ENCODE assay signal across 10 mouse cellular contexts in genomic region chr5:148349327-148350011, GRCm38 (mm10). TPM values are rescaled to one million over a fixed set of nuclear protein-coding genes. Genes with fewer than 3 reads are reported as not detected.
DNase-seq lines count a peak whose midpoint lies in the region; ATAC-seq and TF ChIP-seq lines count a peak whose summit lies in the region.
"Had no signal": no experiment of that assay in that cellular context is flagged by ENCODE, and none has a peak within 500 bp of the region (broad histone marks: within the 10 kb centered on the region; RNA-seq: fewer than 3 reads in every experiment).

No protein-coding gene starts in this region.

- H3K9me3 ChIP-seq in lung, embryonic 14.5 days (ENCODE audit: low read depth, low read length), result no peaks in the 10 kb centered on the region
- no peaks in the 10 kb centered on the region for H3K9me3 ChIP-seq in hindbrain, embryonic 13.5 days
- H3K9me3 ChIP-seq in neural tube, embryonic 15.5 days (replicated peaks), result no peaks in the 10 kb centered on the region
- H3K9me3 ChIP-seq: heart, embryonic 13.5 days; neural tube, embryonic 12.5 days had no signal

- H3K36me3 ChIP-seq in lung, embryonic 14.5 days (ENCODE audit: insufficient read depth), result no peaks in the 10 kb centered on the region
- no peaks in the 10 kb centered on the region for H3K36me3 ChIP-seq in hindbrain, embryonic 13.5 days
- H3K36me3 ChIP-seq in neural tube, embryonic 15.5 days, result no peaks in the 10 kb centered on the region
- H3K36me3 ChIP-seq: neural tube, embryonic 12.5 days had no signal

- no peak overlapping the region for H3K9ac ChIP-seq in lung, embryonic 14.5 days
- no peak overlapping the region; the same call in 1 of the 2 replicates for H3K9ac ChIP-seq in hindbrain, embryonic 13.5 days
- H3K9ac ChIP-seq in neural tube, embryonic 15.5 days (replicated peaks), result no peak overlapping the region
- H3K9ac ChIP-seq: heart, embryonic 13.5 days; neural tube, embryonic 12.5 days had no signal

- H3K4me3 ChIP-seq in lung, embryonic 14.5 days (ENCODE audit: low read depth, low read length), result no peak overlapping the region
- H3K4me3 ChIP-seq in hindbrain, embryonic 13.5 days, result no peak overlapping the region
- H3K4me3 ChIP-seq in neural tube, embryonic 15.5 days (replicated peaks), result no peak overlapping the region
- H3K4me3 ChIP-seq: heart, embryonic 13.5 days; neural tube, embryonic 12.5 days had no signal

- no peaks in the 10 kb centered on the region for H3K27me3 ChIP-seq in lung, embryonic 14.5 days (ENCODE audit: insufficient read depth, low read length)
- H3K27me3 ChIP-seq in hindbrain, embryonic 13.5 days, result no peaks in the 10 kb centered on the region
- no peaks in the 10 kb centered on the region for H3K27me3 ChIP-seq in neural tube, embryonic 15.5 days (replicated peaks)
- H3K27me3 ChIP-seq: heart, embryonic 13.5 days; neural tube, embryonic 12.5 days had no signal

- H3K27ac ChIP-seq in lung, embryonic 14.5 days (ENCODE audit: low read depth), result 0 out of 2 replicates have a peak overlapping the region, but pooled peaks have one; percentile 19
- peak overlapping the region; percentile 76 for H3K27ac ChIP-seq in hindbrain, embryonic 13.5 days
- H3K27ac ChIP-seq in neural tube, embryonic 15.5 days (replicated peaks), result peak overlapping the region; percentile 51; the same call in 1 of the 2 replicates
- H3K27ac ChIP-seq: heart, embryonic 13.5 days; neural tube, embryonic 12.5 days had no signal

- H3K4me2 ChIP-seq in lung, embryonic 14.5 days, result 0 out of 2 replicates have a peak overlapping the region, but pooled peaks have one; percentile 7
- H3K4me2 ChIP-seq in hindbrain, embryonic 13.5 days, result no peak overlapping the region
- H3K4me2 ChIP-seq in neural tube, embryonic 15.5 days, result no peak overlapping the region
- H3K4me2 ChIP-seq: heart, embryonic 13.5 days; neural tube, embryonic 12.5 days had no signal

- DNase-seq in embryo, embryonic 10 days (ENCODE audit: low spot score), result peak; percentile 37
- DNase-seq in embryo, embryonic 9.5 days (ENCODE audit: extremely low spot score), result no peak
- DNase-seq in lung, embryonic 14.5 days, result peak; percentile 87
- DNase-seq in lung, postnatal 36 days, result no peak
- no peak for DNase-seq in spleen, postnatal 14 days (ENCODE audit: low spot score in 2 of 2)
- DNase-seq in heart, adult 8-10 months (ENCODE audit: low spot score), result no peak

- H3K4me1 ChIP-seq in lung, embryonic 14.5 days (ENCODE audit: insufficient read depth), result peaks cover 4% of the 10 kb centered on the region; the same call in 1 of the 2 replicates
- peaks cover 15% of the 10 kb centered on the region for H3K4me1 ChIP-seq in hindbrain, embryonic 13.5 days (replicated peaks)
- H3K4me1 ChIP-seq in neural tube, embryonic 15.5 days, result 0 out of 2 replicates have a peak, but pooled peaks cover 9% of the 10 kb centered on the region
- H3K4me1 ChIP-seq: neural tube, embryonic 12.5 days had no signal

- TF ChIP-seq CTCF in lung, embryonic 14.5 days (IDR thresholded peaks at IDR 0.05; ENCODE audit: low read depth), result peak; percentile 36

- 28% methylated on average over 15 of the region's 15 CpGs for WGBS in lung, embryonic 14.5 days
- WGBS in hindbrain, embryonic 13.5 days, result 66% methylated on average over 15 of the region's 15 CpGs
- 69% methylated on average over 15 of the region's 15 CpGs for WGBS in neural tube, embryonic 15.5 days

- peak; percentile 78 for ATAC-seq in lung, embryonic 14.5 days (ENCODE audit: insufficient read depth)
- peak; percentile 43; the same call in 1 of the 2 replicates for ATAC-seq in hindbrain, embryonic 13.5 days (ENCODE audit: low FRiP score)
- no peak for ATAC-seq in neural tube, embryonic 15.5 days (ENCODE audit: low FRiP score)

RNA-seq across cellular contexts. Expression of gene Slc7a1, which starts 50.2 kb away (rescaled TPM):
- 28.9 and 31.3 TPM in 2 replicates for polyA plus RNA-seq in lung, embryonic 14.5 days (2014; fragmentation: Nextera tagmentation; extraction: Ambion mirVana)
- polyA plus RNA-seq in hindbrain, embryonic 13.5 days (2015; fragmentation: Nextera tagmentation; extraction: Ambion mirVana), result 29.6 and 31.3 TPM in 2 replicates
- polyA plus RNA-seq in neural tube, embryonic 15.5 days (2015; fragmentation: Nextera tagmentation; extraction: Ambion mirVana), result 40.0 and 43.3 TPM in 2 replicates
- total RNA-seq in heart, adult 8-10 months (2022), result 10 to 100 TPM in 3 of 4 experiments, 1 to 10 TPM in 1; 9.3 to 13.4 (median 10.9) TPM

Comparison
In these comparisons a context has a peak if more than half of its experiments do, and no peak if none do; other contexts are left out.
1. DNase-seq: peak in embryo, embryonic 10 days (single experiment) and lung, embryonic 14.5 days (single experiment); none in embryo, embryonic 9.5 days (single experiment), lung, postnatal 36 days (single experiment), spleen, postnatal 14 days (0 of 2) and heart, adult 8-10 months (single experiment).
2. H3K27ac ChIP-seq: peak in every context shown above with its lines; median percentile 76 in hindbrain, embryonic 13.5 days; 51 in neural tube, embryonic 15.5 days; 19 in lung, embryonic 14.5 days.